Mouse (Mus musculus): ENCODE measurements around the gene Tnrc6c. TPM values are rescaled to one million over a fixed set of nuclear protein-coding genes. Genes with fewer than 3 reads are reported as not detected.

The Tnrc6c gene
- polyA plus RNA-seq, 1 experiment from 2014 or later = 9.4 TPM

GRCm38 (mm10) chr11:117743454-117744030 lies 89.5 kb downstream of the Tnrc6c start:
- Histone ChIP-seq H3K9me3 (replicated peaks) (no peaks in the 10 kb centered on the region), H3K27ac (replicated peaks) (no peak overlapping the region), H3K36me3 (peaks cover 100% of the 10 kb centered on the region), H3K4me3 (no peak overlapping the region), H3K4me1 (no peaks in the 10 kb centered on the region), H3K27me3 (ENCODE audit: low read depth, poor library complexity, severe bottlenecking) (no peaks in the 10 kb centered on the region)
- 83% methylated on average over 4 of the region's 4 CpGs for WGBS
- DNase-seq (ENCODE audit: low spot score) = no peak

- Histone ChIP-seq H3K4me1 (no peaks in the 10 kb centered on the region), H3K27me3 (ENCODE audit: low read depth, poor library complexity, severe bottlenecking) (no peaks in the 10 kb centered on the region), H3K36me3 (peaks cover 100% of the 10 kb centered on the region), H3K4me3 (no peak overlapping the region), H3K9me3 (replicated peaks) (no peaks in the 10 kb centered on the region), H3K27ac (replicated peaks) (no peak overlapping the region)
- no peak for DNase-seq (ENCODE audit: low spot score)
- WGBS = 89% methylated on average over 4 of the region's 4 CpGs
Observed at GRCm38 (mm10) chr11:117748628-117749027, 94.5 kb downstream of the Tnrc6c start.

DNA sequence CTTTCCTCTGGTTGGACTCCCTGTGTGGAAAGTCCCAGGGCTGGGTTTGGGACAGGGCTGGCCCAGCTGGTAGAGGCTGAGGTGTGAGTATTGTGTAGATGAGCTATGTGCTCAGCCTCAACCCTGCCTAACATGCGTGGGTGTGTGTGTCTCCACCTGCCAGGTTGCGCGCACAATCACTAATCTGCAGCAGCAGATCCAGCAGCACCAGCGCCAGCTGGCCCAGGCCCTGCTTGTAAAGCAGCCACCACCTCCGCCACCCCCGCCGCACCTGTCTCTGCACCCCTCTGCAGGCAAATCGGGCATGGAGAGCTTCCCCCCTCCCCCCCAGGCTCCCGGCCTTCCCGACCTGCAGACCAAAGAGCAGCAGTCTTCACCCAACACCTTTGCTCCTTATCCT lies 95.3 kb downstream of the Tnrc6c start:
- Histone ChIP-seq H3K4me3 (no peak overlapping the region), H3K27me3 (ENCODE audit: low read depth, poor library complexity, severe bottlenecking) (no peaks in the 10 kb centered on the region), H3K36me3 (peaks cover 100% of the 10 kb centered on the region), H3K4me1 (no peaks in the 10 kb centered on the region), H3K9me3 (replicated peaks) (no peaks in the 10 kb centered on the region), H3K27ac (replicated peaks) (no peak overlapping the region)
- DNase-seq (ENCODE audit: low spot score) = no peak
- 97% methylated on average over 10 of the region's 10 CpGs for WGBS

DNA sequence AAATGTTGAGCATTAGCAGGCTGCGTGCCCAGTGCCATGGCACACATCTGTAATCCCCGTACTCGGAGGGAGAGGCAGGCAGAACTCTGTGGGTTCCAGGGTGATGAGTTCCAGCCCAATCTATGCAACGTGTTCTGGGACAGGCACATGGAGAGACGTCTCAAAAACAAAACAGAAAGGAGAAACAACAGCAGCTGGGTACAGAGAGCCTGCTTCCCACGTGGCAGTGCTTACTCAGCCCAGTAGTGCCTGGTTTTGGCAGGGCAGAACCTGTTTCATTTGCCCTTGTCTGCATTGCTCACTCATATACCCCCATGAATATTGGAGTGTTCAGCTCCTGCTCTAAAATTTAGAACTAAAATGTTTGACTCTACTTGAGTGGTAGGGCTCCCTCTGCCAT lies 97.5 kb downstream of the Tnrc6c start:
- no peak for DNase-seq (ENCODE audit: low spot score)
- Histone ChIP-seq H3K9me3 (replicated peaks) (no peaks in the 10 kb centered on the region), H3K36me3 (peaks cover 100% of the 10 kb centered on the region), H3K27me3 (ENCODE audit: low read depth, poor library complexity, severe bottlenecking) (no peaks in the 10 kb centered on the region), H3K4me3 (no peak overlapping the region), H3K27ac (replicated peaks) (no peak overlapping the region), H3K4me1 (no peaks in the 10 kb centered on the region)
- WGBS = 89% methylated on average over 6 of the region's 6 CpGs

DNA sequence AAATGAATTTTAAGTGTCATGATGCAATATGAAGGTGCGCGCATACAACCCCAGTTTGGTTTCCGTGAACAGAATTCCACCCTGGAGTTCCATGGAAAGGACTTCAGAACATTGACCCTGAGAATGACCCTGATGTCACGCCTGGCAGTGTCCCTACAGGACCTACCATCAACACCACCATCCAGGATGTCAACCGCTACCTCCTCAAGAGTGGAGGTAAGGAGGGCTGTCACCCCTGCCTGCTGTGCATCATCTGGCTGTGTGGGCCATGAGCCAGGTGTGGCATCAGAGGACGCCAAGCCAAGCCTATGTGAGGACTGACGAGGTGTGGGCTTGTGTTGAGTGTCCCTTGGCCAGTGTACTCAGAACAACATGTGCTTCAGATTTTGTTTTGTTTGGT lies 101.8 kb downstream of the Tnrc6c start:
- H3K4me1 ChIP-seq = no peaks in the 10 kb centered on the region
- H3K27me3 ChIP-seq (ENCODE audit: low read depth, poor library complexity, severe bottlenecking) = no peaks in the 10 kb centered on the region
- H3K4me3 ChIP-seq = no peak overlapping the region
- no peaks in the 10 kb centered on the region for H3K9me3 ChIP-seq (replicated peaks)
- peaks cover 100% of the 10 kb centered on the region for H3K36me3 ChIP-seq
- WGBS = 97% methylated on average over 7 of the region's 7 CpGs
- no peak overlapping the region for H3K27ac ChIP-seq (replicated peaks)
- no peak for DNase-seq (ENCODE audit: low spot score)

DNA sequence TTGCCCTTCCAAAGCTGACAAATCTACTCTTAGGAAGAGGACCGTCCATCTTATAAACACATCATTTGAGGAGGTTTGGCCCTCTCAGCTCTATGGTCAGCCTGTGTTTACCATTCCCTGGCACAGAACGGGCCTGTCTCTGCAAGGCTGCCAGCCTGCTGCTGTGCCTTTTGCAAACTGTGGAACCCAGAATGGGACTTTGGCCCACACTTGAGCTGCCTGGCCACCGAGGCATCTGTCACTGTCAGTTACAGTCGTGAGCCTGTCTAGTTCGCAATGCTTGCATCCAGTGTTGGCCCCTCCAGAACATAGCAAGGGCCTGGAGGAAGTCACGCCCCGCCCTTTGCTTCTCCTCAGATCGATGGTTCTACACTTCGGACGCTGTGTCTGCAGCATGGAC lies 105.2 kb downstream of the Tnrc6c start:
- no peaks in the 10 kb centered on the region for H3K4me1 ChIP-seq
- no peaks in the 10 kb centered on the region for H3K27me3 ChIP-seq (ENCODE audit: low read depth, poor library complexity, severe bottlenecking)
- no peak overlapping the region for H3K27ac ChIP-seq (replicated peaks)
- 92% methylated on average over 10 of the region's 10 CpGs for WGBS
- no peak overlapping the region for H3K4me3 ChIP-seq
- DNase-seq (ENCODE audit: low spot score) = no peak
- peaks cover 93% of the 10 kb centered on the region for H3K36me3 ChIP-seq
- no peaks in the 10 kb centered on the region for H3K9me3 ChIP-seq (replicated peaks)

DNA sequence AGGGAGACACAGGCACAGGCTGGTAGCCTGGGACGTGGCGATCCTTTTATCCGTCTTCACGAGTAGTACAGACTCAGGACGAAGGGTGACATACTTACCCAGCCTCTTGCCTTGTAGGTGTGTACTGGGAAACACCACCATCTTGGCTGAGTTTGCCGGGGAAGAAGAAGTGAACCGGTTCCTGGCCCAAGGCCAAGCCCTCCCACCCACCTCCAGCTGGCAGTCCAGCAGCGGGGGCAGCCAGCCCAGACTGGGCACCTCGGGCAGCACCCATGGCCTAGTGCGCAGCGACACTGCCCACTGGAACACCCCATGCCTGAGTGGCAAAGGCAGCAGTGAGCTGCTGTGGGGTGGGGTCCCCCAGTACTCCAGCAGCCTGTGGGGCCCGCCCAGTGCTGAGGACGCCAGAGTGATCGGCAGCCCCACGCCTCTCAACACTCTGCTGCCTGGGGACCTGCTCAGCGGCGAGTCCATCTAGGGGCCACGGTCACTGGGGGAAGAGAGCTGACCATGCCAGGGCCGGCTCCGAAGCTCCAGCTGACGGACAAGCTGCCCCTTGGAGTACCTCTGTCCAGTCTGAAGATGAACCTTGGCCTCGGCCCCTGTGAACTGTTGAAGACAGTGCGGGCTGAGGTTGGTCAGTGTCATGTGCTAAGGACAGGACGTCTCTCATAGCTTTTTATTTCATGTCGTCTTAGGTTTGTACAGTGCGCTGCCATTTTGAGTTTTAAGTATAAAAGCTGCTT lies 106.5 kb downstream of the Tnrc6c start:
- H3K36me3 ChIP-seq = peaks cover 93% of the 10 kb centered on the region
- no peaks in the 10 kb centered on the region for H3K9me3 ChIP-seq (replicated peaks)
- WGBS = 96% methylated on average over 26 of the region's 26 CpGs
- H3K27me3 ChIP-seq (ENCODE audit: low read depth, poor library complexity, severe bottlenecking) = no peaks in the 10 kb centered on the region
- no peak overlapping the region for H3K27ac ChIP-seq (replicated peaks)
- DNase-seq (ENCODE audit: low spot score) = no peak
- H3K4me1 ChIP-seq = no peaks in the 10 kb centered on the region
- no peak overlapping the region for H3K4me3 ChIP-seq

DNA sequence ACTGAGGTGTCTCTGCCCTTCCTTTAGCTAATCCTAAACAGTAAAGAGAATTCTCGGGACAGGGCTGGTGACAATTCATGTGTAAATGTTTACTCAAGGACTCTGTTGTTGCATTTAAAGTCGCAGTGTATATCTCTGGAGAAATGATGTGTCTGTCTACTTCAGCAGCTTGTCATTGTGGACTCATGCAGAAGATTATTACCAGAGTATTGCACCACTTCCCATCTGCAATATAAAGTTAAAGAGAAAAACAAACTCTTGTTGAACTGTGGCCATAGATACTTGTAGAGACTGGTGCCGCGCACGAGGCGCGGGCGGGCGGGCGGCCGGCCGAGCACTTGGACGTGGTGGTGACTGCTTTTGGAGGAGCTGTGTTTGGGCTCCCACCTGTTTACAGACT lies 107.7 kb downstream of the Tnrc6c start:
- 92% methylated on average over 13 of the region's 13 CpGs for WGBS
- Histone ChIP-seq H3K4me3 (no peak overlapping the region), H3K9me3 (replicated peaks) (no peaks in the 10 kb centered on the region), H3K27ac (replicated peaks) (no peak overlapping the region), H3K27me3 (ENCODE audit: low read depth, poor library complexity, severe bottlenecking) (no peaks in the 10 kb centered on the region), H3K36me3 (peaks cover 92% of the 10 kb centered on the region), H3K4me1 (no peaks in the 10 kb centered on the region)
- DNase-seq (ENCODE audit: low spot score) = no peak

GRCm38 (mm10) chr11:117762246-117762645 lies 108.2 kb downstream of the Tnrc6c start:
- H3K27ac ChIP-seq (replicated peaks) = no peak overlapping the region
- peaks cover 87% of the 10 kb centered on the region for H3K36me3 ChIP-seq
- H3K27me3 ChIP-seq (ENCODE audit: low read depth, poor library complexity, severe bottlenecking) = no peaks in the 10 kb centered on the region
- 93% methylated on average over 12 of the region's 12 CpGs for WGBS
- H3K4me3 ChIP-seq = no peak overlapping the region
- no peak for DNase-seq (ENCODE audit: low spot score)
- H3K4me1 ChIP-seq = no peaks in the 10 kb centered on the region
- no peaks in the 10 kb centered on the region for H3K9me3 ChIP-seq (replicated peaks)

DNA sequence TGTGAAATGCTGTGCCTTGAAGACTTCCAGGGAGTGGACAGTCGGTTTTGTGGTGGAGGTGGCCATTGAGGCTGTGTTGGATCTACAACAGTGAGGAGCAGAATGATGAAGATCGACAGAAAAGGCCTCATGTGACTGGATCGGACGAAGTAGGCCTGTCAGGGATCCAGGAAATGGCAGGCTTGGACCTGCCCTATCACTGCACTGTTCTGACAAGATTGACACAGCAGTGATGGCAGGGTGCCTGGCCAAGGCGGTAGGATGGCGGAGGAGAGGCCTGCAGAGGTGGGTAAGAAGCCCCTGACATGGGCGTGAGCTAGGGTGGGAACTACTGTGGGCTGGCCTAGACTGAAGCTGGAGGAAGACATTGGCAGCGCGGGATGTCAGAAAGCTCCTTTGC lies 110.2 kb downstream of the Tnrc6c start:
- peaks cover 66% of the 10 kb centered on the region for H3K36me3 ChIP-seq
- WGBS = 88% methylated on average over 9 of the region's 9 CpGs

GRCm38 (mm10) chr11:117765361-117765760 lies 111.3 kb downstream of the Tnrc6c start:
- 0 out of 2 replicates have a peak, but pooled peaks cover 4% of the 10 kb centered on the region for H3K4me1 ChIP-seq
- 90% methylated on average over 5 of the region's 5 CpGs for WGBS
- 0 out of 2 replicates have a peak overlapping the region, but pooled peaks have one; percentile 13 for H3K27ac ChIP-seq (replicated peaks)
- H3K9me3 ChIP-seq (replicated peaks) = no peaks in the 10 kb centered on the region
- H3K27me3 ChIP-seq (ENCODE audit: low read depth, poor library complexity, severe bottlenecking) = no peaks in the 10 kb centered on the region
- no peak overlapping the region for H3K4me3 ChIP-seq
- no peak for DNase-seq (ENCODE audit: low spot score)
- H3K36me3 ChIP-seq = peaks cover 56% of the 10 kb centered on the region

More for the DNA sequence above, 110.2 kb downstream of the Tnrc6c start:
- Histone ChIP-seq H3K4me1 (no peaks in the 10 kb centered on the region), H3K9me3 (replicated peaks) (no peaks in the 10 kb centered on the region), H3K27ac (replicated peaks) (no peak overlapping the region), H3K27me3 (ENCODE audit: low read depth, poor library complexity, severe bottlenecking) (no peaks in the 10 kb centered on the region), H3K4me3 (no peak overlapping the region)
- DNase-seq (ENCODE audit: low spot score) = no peak

DNA sequence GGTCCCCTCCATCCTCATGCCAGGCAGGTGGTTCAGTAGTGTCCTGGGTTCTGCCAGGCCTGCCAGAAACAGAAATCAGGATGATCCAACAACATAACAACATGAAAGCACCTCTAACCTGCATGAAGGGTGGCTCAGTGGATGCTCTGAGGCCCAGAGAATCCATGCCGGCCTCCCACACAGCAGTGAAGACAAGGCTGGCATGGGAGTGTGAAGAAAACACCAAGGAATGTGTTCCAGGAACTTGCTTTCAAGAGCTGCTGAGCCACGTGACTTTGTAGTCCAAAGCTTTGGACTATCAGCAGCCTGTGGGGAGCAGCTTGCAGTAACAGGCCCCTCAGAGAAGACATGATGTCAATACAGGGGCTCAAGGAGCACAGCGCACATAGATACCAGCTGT lies 112.2 kb downstream of the Tnrc6c start:
- Histone ChIP-seq H3K27me3 (ENCODE audit: low read depth, poor library complexity, severe bottlenecking) (no peaks in the 10 kb centered on the region), H3K4me3 (no peak overlapping the region), H3K27ac (replicated peaks) (no peak overlapping the region), H3K36me3 (peaks cover 47% of the 10 kb centered on the region), H3K9me3 (replicated peaks) (no peaks in the 10 kb centered on the region), H3K4me1 (0 out of 2 replicates have a peak, but pooled peaks cover 4% of the 10 kb centered on the region)
- WGBS = 91% methylated on average over 3 of the region's 3 CpGs
- DNase-seq (ENCODE audit: low spot score) = no peak

Measured in midbrain, embryonic 10.5 days (tissue).